Mouse (Mus musculus) kidney, embryonic 15.5 days (tissue): ENCODE measurements around the gene Crebrf. TPM values are rescaled to one million over a fixed set of nuclear protein-coding genes. Genes with fewer than 3 reads are reported as not detected.

Experiments
- ATAC-seq: fragments of 200-750 bp; cut with Nextera tagmentation; replicated peaks from 2 replicates; pipeline ENCODE4 v1.8.0; 2017; ENCODE audit warnings: moderate TSS enrichment; ENCODE audit not compliant: low FRiP score
- H3K27ac ChIP-seq: fragments of 300-500 bp; sonication (generic); 2 replicates; pipeline ENCODE4 v1.5.1; 2015; ENCODE audit warnings: mild to moderate bottlenecking, inconsistent platforms
- H3K27me3 ChIP-seq: fragments of 300-500 bp; sonication (generic); 2 replicates; pipeline ENCODE4 v1.6.1; 2015; ENCODE audit warnings: inconsistent platforms
- H3K36me3 ChIP-seq: fragments of 300-500 bp; sonication (generic); 2 replicates; pipeline ENCODE4 v1.6.1; 2015; ENCODE audit warnings: inconsistent platforms
- H3K4me1 ChIP-seq: fragments of 300-500 bp; sonication (generic); 2 replicates; pipeline ENCODE4 v1.6.1; 2015; ENCODE audit warnings: inconsistent platforms
- H3K4me2 ChIP-seq: fragments of 300-500 bp; sonication (generic); 2 replicates; pipeline ENCODE4 v1.6.1; 2015; ENCODE audit warnings: moderate library complexity, mild to moderate bottlenecking, inconsistent platforms
- H3K4me3 ChIP-seq: fragments of 300-500 bp; sonication (generic); replicated peaks from 2 replicates; pipeline ENCODE4 v1.5.1; 2015; ENCODE audit warnings: mild to moderate bottlenecking, inconsistent platforms
- H3K9ac ChIP-seq: fragments of 300-500 bp; sonication (generic); 2 replicates; pipeline ENCODE4 v1.6.1; 2015; ENCODE audit warnings: mild to moderate bottlenecking, inconsistent platforms
- H3K9me3 ChIP-seq: fragments of 300-500 bp; sonication (generic); replicated peaks from 2 replicates; pipeline ENCODE4 v1.6.1; 2016; ENCODE audit warnings: inconsistent platforms
- WGBS: fragments of 180-500 bp; shearing (Covaris S2); methylation state at CpG from one replicate; pipeline ENCODE4 v1.1.7; 2015; ENCODE audit warnings: mixed read lengths; 5-methylcytosine and 5-hydroxymethylcytosine counted together
- polyA plus RNA-seq: library from polyadenylated mRNA; unstranded; fragments of >200 nt; fragmentation: Nextera tagmentation; extraction: Ambion mirVana; gene quantifications from 2 replicates; pipeline ENCODE4 v1.2.1, GENCODE M21; 2015

The Crebrf gene
- polyA plus RNA-seq, 1 experiment from 2014 or later, result 7.0 TPM

DNA sequence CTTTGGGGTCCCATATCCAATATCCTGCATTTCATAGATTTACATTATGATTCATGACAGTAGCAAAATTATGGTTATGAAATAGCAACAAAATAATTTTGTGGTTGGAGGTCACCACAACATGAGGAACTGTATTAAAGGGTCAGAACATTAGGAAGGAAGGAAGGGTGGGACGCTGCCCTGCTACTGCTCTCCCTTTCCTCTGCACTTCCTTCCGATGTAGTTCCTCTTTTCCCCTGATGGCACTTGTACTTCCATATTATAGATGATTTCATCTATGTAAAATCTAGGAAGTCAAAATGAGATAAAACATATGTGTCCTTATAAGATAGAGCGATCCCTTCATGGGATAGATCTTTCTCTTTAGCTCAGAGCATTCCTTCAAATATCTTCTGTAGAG lies 34.5 kb downstream of the Crebrf start:
- H3K27me3 ChIP-seq, result no peaks in the 10 kb centered on the region
- no peak for ATAC-seq
- no peak overlapping the region for H3K4me3 ChIP-seq
- 89% methylated on average over 3 of the region's 3 CpGs for WGBS
- H3K4me1 ChIP-seq, result no peaks in the 10 kb centered on the region
- no peak overlapping the region for H3K9ac ChIP-seq
- no peaks in the 10 kb centered on the region for H3K36me3 ChIP-seq
- H3K9me3 ChIP-seq, result no peaks in the 10 kb centered on the region
- H3K4me2 ChIP-seq, result no peak overlapping the region
- no peak overlapping the region for H3K27ac ChIP-seq

DNA sequence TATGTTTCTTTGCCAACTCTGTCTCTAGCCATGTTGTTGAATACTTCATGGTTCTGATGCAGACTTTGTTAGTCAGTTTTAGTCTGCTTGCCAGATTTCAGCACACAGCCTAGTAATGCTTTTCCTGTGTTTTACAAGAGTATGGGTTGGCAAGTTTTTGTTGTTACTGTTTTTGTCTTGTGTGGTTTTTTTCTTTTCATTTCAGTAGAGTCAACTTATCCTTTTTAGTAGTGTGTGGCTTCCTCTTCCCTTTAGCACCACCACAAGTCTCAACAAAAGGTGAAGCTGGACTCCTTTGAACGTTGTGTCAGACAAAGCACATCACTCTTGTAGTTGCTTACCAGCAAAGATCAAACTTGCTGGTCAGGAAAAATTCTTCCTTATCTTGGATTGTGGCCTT lies 36.8 kb downstream of the Crebrf start:
- Histone ChIP-seq H3K4me3 (no peak overlapping the region), H3K4me1 (no peaks in the 10 kb centered on the region), H3K27me3 (no peaks in the 10 kb centered on the region), H3K9ac (no peak overlapping the region), H3K27ac (no peak overlapping the region), H3K36me3 (no peaks in the 10 kb centered on the region), H3K4me2 (no peak overlapping the region), H3K9me3 (no peaks in the 10 kb centered on the region)
- ATAC-seq, result no peak
- WGBS, result 90% methylated on average over 1 of the region's 1 CpGs

DNA sequence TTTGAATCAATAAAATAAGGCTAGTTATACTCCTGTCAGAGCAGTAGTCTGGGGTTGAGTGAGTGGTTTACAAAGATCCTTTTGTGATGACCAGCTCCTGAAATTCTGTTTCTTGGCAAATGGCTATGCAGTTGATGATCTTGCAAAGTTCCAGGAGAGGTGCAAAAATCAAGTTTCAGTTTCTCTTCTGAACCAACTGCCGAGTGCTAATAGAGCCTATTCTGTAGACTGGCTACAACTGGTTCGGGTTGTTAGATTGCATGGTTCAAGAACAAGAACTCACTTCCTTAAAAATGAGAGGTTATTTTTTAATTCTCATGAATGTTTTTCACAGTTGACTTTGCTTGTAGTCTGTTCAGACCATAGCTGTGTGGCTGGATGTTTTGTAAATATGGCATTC lies 38.0 kb downstream of the Crebrf start:
- Histone ChIP-seq H3K27me3 (no peaks in the 10 kb centered on the region), H3K4me1 (no peaks in the 10 kb centered on the region), H3K4me3 (no peak overlapping the region), H3K9ac (no peak overlapping the region), H3K27ac (no peak overlapping the region), H3K9me3 (no peaks in the 10 kb centered on the region), H3K36me3 (no peaks in the 10 kb centered on the region), H3K4me2 (no peak overlapping the region)
- WGBS, result 83% methylated on average over 2 of the region's 2 CpGs
- ATAC-seq, result no peak

DNA sequence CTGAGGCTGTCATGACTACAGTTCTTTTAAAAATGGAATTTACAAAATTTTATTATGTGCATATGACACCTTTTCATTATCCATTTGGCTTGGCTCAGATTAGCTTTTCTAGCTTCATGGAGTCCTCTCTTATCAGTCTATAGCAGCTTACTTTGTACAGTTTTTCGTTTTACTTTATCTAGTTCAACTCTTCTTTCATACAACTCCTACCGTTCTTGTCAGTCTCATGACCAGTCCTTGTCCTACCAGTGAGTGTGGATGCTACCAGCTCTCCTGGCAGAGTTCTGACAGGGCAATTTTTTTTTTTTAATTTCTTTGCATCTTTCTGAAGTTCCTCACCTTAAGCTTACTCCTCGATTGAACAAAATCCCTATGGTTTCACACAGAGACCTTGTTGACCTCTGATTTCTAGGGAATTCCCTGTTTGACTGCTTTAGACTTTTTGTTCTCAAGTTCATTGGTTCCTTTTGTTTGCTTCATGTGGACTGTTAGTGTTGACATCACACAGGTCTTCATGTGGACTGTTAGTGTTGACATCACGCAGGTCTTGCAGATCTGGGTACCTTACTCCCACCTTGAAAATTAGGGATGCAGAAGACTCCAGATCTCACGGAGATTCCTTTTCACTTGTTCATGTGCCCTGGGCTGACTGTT lies 51.8 kb downstream of the Crebrf start:
- no peak for ATAC-seq
- peaks cover 11% of the 10 kb centered on the region for H3K36me3 ChIP-seq
- no peak overlapping the region for H3K4me2 ChIP-seq
- H3K4me1 ChIP-seq, result no peaks in the 10 kb centered on the region
- H3K27ac ChIP-seq, result no peak overlapping the region
- WGBS, result 87% methylated on average over 5 of the region's 5 CpGs
- no peaks in the 10 kb centered on the region for H3K27me3 ChIP-seq
- H3K4me3 ChIP-seq, result no peak overlapping the region
- no peak overlapping the region for H3K9ac ChIP-seq
- H3K9me3 ChIP-seq, result no peaks in the 10 kb centered on the region

DNA sequence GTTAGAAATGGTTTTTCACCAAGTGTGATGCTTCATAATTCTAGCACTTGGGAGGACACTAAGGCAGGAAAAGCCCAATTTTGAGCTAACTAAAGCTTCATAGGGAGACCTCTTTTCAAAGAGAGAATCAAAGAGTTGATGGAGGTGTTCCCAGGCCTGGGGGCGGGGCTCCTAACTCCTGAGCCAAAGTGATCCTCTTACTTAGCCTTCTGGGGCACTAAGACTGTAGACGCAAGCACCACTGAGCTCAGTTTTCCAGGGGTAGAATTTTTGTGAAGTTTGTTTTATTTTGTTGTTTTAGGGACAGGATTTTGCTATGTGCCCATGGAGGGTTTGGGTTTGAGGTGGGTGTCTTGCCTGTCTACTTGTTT lies 52.3 kb downstream of the Crebrf start:
- no peak overlapping the region for H3K4me3 ChIP-seq
- H3K27me3 ChIP-seq, result no peaks in the 10 kb centered on the region
- peaks cover 11% of the 10 kb centered on the region for H3K36me3 ChIP-seq
- no peaks in the 10 kb centered on the region for H3K4me1 ChIP-seq
- no peak overlapping the region for H3K9ac ChIP-seq
- H3K27ac ChIP-seq, result no peak overlapping the region
- 79% methylated on average over 2 of the region's 2 CpGs for WGBS
- no peaks in the 10 kb centered on the region for H3K9me3 ChIP-seq
- ATAC-seq, result no peak
- no peak overlapping the region for H3K4me2 ChIP-seq

DNA sequence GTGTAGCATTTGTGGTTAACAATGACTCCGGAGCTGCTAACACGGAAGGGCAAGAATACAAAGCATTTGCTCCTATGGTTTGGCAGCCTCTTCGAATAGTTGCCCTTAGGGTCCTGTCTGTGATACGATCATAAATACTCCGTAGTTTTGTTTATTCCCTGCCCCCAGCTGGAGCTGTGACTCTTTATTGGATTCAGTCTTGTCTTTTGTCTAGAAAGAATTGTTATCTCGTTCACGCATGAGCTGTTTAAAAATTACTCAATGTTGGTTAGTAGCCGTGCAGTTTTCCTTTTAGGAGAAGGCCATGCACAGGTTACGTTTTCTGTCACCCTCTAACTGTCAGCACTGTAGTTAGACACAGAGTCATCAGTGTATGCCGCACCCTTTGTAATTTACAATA lies 60.8 kb downstream of the Crebrf start:
- no peaks in the 10 kb centered on the region for H3K36me3 ChIP-seq
- ATAC-seq, result no peak
- H3K4me3 ChIP-seq, result no peak overlapping the region
- no peak overlapping the region for H3K9ac ChIP-seq
- no peaks in the 10 kb centered on the region for H3K9me3 ChIP-seq
- no peak overlapping the region for H3K27ac ChIP-seq
- 56% methylated on average over 10 of the region's 10 CpGs for WGBS
- H3K4me2 ChIP-seq, result no peak overlapping the region
- H3K27me3 ChIP-seq, result no peaks in the 10 kb centered on the region
- H3K4me1 ChIP-seq, result no peaks in the 10 kb centered on the region

DNA sequence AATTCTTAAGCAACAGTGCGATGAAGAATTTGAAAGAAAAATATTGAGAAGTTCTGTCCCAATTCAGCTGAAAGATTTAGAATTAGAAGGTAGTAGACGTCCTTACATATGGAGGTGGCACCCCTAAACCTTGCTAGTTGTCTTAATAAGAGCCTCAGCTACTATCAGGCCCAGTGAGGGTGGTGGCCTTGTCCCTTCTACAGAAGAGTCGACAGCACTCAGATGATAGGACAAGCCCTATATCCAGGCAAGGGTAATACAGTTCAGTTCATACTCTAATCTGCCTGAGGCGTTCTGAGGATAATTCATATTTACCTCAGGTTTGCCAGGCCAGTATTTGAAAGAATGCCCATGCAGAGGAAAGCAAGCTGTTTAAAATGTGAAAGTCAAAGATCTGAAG lies 62.6 kb downstream of the Crebrf start:
- H3K9me3 ChIP-seq, result no peaks in the 10 kb centered on the region
- H3K4me1 ChIP-seq, result peaks cover 7% of the 10 kb centered on the region
- no peak for ATAC-seq
- H3K9ac ChIP-seq, result no peak overlapping the region
- no peak overlapping the region for H3K27ac ChIP-seq
- no peak overlapping the region for H3K4me3 ChIP-seq
- no peak overlapping the region for H3K4me2 ChIP-seq
- 92% methylated on average over 4 of the region's 4 CpGs for WGBS
- H3K36me3 ChIP-seq, result peaks cover under 1% of the 10 kb centered on the region
- H3K27me3 ChIP-seq, result no peaks in the 10 kb centered on the region

DNA sequence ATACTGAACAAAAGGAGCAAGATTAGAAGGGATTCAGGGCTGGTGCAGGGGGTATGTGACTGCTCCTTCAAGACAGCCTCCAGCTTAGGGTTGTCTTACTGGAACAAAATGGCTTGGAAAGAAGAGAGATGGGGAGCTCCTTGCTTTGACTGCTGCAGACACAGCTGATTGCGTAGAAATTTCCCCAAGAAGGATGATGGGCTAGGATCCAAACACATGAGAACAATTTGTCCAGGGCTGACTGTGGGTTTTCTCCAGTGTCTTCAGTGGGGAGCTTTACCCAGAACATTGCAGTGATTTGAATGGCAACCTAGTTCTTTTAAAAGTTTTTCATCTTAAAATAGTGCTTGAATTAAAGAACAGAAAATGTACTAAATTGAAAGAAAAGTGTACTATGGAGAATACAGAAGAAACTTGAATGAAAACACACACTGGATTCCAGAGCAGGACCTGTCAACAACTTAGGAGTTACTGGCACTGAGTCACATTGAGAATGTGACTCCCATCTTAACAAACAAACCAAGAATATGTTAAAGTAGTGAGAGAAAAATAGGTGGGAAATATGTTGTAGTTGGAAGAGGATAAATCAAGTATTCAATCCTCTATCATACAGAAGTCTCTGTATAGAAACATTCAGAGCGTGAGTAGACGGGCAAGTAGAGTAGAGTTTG lies 63.1 kb downstream of the Crebrf start:
- no peaks in the 10 kb centered on the region for H3K9me3 ChIP-seq
- H3K27me3 ChIP-seq, result no peaks in the 10 kb centered on the region
- H3K36me3 ChIP-seq, result peaks cover 6% of the 10 kb centered on the region
- ATAC-seq, result no peak
- H3K4me2 ChIP-seq, result no peak overlapping the region
- WGBS, result 94% methylated on average over 3 of the region's 3 CpGs
- H3K4me1 ChIP-seq, result peaks cover 7% of the 10 kb centered on the region
- no peak overlapping the region for H3K27ac ChIP-seq
- no peak overlapping the region for H3K9ac ChIP-seq
- no peak overlapping the region for H3K4me3 ChIP-seq

DNA sequence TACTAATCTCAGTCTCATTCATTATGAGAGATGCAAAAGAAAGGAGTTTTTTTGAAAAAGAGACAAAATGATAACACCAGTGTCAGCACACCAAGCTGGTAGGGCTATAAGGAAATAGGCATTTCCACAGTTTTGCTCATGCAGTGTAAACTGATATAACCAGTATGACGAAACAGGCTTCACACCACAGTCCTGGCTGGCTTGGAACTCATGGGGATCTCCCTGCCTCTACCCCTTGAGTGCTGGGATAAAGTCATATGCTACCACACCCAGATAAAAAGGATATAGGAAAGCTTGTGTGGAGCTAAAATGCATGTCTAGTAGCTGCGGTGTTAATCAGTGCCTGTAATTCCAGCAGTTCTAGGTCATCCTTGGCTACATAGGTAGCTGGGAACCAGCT lies 64.0 kb downstream of the Crebrf start:
- Histone ChIP-seq H3K36me3 (peaks cover 15% of the 10 kb centered on the region), H3K4me3 (no peak overlapping the region), H3K9me3 (no peaks in the 10 kb centered on the region), H3K9ac (no peak overlapping the region), H3K27ac (no peak overlapping the region), H3K4me1 (peaks cover 7% of the 10 kb centered on the region), H3K27me3 (no peaks in the 10 kb centered on the region), H3K4me2 (no peak overlapping the region)
- ATAC-seq, result no peak
- WGBS, result 89% methylated on average over 2 of the region's 2 CpGs

DNA sequence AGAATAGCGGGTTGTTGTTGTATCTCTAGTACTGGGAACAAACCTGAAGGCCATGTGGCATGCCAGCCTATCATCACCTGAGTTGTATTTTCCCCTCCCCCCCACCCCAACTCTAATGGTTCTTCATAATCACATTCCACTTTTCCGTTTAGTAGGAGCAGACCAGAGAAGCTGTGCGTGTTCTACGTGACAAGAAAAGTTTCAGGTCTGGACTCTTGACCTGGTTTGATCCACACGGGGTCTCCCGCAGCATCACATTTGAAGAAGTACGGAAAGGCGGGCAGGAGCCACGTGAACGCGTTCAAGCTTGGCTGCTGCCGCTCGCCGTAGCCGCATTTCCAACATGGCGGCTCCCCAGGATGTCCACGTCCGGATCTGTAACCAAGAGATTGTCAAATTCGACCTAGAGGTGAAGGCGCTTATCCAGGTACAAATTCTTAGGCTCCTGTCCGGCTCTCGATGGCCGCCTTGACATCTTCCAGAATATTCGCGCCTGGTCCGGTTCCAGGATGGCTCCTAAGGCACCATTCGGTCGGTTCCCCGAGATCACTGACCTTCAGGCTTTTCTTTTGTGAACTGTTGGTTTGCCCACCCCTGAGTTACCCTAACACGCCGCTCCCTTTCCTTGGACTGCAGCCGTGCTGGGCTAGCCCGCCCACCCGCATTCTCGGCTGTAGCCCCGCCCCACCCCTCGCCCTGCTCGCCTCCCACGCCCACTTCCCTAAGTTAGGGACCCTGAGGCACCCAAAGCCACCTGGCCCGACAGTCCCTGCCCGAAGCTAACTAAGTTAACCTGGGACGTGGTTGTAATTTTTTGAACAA lies 65.5 kb downstream of the Crebrf start, which contains the start of gene Bnip1:
TSS of gene Bnip1 (plus strand) at position 317 of the 822 bp plus-strand sequence.
- Histone ChIP-seq H3K9me3 (no peaks in the 10 kb centered on the region), H3K4me1 (peaks cover 7% of the 10 kb centered on the region), H3K4me3 (peak within 1 kb of the TSS; percentile 79), H3K27me3 (no peaks in the 10 kb centered on the region), H3K4me2 (peak within 1 kb of the TSS; percentile 81), H3K9ac (peak within 1 kb of the TSS; percentile 72), H3K36me3 (peaks cover 27% of the 10 kb centered on the region), H3K27ac (peak within 1 kb of the TSS; percentile 98)
- peak; percentile 89 for ATAC-seq
- under 1% methylated on average over 40 of the region's 42 CpGs for WGBS

DNA sequence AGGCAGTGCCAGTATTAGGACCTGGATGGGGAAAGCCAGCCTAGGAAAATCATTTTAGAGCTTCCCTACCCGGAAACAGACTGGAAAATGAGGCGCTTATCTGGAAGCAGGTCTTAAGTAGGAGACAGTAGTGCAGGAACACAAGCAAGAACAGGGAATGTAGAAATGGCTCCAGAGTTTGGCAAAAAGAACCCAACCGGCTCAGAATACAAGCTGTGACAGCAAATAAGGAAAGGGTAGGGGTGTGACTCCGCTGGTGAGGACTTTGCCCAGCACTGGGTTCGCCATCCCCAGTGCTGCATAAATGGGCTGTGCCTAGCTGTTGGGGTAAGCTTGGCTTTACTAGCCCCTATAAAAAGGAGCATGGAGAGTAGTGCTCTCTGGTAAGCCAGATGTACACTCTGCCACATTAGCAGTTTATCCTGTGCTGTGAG lies 66.2 kb downstream of the Crebrf start:
- 0 out of 2 replicates have a peak, but pooled peaks have one; percentile 52 for ATAC-seq
- Histone ChIP-seq H3K4me2 (peak overlapping the region; percentile 81), H3K27me3 (no peaks in the 10 kb centered on the region), H3K9ac (peak overlapping the region; percentile 72), H3K4me3 (peak overlapping the region; percentile 79), H3K4me1 (peaks cover 7% of the 10 kb centered on the region), H3K9me3 (no peaks in the 10 kb centered on the region), H3K27ac (peak overlapping the region; percentile 98), H3K36me3 (peaks cover 33% of the 10 kb centered on the region)
- 14% methylated on average over 5 of the region's 5 CpGs for WGBS

DNA sequence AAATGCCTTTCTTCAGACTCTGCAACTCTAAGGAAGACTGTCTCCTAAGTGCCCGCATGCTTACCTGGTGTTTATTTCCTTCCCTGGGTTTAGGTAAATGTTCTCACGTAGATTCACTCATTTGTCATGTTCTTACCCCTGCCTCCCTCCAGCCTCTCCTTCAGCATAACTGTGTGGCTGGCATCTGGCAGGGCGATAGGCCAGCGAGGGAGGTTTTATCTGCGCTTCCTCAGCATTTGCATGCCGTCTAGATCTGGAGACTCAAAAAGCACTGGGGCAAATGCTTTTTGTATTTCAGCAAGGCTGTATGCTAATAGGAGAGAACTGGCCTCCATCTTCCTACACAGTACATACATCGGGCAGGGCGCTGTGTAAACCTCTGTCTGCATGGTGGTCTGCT lies 69.1 kb downstream of the Crebrf start:
- H3K4me3 ChIP-seq, result no peak overlapping the region
- no peak overlapping the region for H3K27ac ChIP-seq
- ATAC-seq, result no peak
- H3K27me3 ChIP-seq, result no peaks in the 10 kb centered on the region
- peaks cover 57% of the 10 kb centered on the region for H3K36me3 ChIP-seq
- peaks cover 7% of the 10 kb centered on the region for H3K4me1 ChIP-seq
- 91% methylated on average over 8 of the region's 8 CpGs for WGBS
- H3K4me2 ChIP-seq, result no peak overlapping the region
- no peaks in the 10 kb centered on the region for H3K9me3 ChIP-seq
- H3K9ac ChIP-seq, result no peak overlapping the region
